Mouse (Mus musculus) cerebellum, adult 9-10 months (tissue): ENCODE results near the gene Ap3d1.

Experiments used
- DNase-seq: peaks from one replicate; pipeline ENCODE4 v3.0.0; 2022

Ap3d1 gene

DNA sequence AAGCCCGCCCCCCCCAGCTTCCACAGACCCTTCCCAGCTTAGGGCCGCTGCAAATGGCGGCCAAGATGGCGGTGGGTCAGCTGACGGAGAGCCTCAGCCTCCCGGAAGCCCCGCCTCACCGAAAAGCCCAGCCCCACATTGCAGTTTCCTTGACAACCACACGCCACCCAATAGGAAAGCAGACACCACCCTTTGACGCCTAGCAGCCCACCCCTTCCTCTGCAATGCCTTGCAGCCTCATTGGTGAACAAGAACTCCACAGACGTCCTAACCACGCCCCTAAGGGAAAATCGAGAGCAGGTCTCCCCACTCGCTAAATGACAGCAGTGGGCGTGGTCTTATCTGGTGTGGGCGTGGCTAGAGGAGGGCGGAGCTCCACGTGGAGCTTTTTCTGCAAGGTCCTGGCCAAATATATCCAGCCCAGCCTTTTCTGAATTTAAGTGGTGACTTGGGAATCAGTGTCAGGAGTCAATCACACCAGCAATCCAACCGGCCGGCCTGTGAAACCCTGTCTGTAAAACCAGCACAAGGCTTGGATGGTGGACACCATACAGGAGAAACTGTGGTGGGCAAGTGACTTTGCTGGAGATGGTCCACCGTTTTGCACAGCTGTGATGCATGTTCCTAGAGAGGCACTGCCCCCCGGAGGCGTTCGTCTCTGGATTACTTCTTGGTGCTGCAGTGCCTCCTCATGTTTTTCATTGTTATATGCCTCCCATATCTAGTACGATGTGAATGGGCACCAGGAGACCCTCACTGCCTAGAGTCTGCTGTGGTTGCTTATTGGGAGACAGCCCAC is at the start of gene Ap3d1:
Gene Ap3d1 (minus strand): TSS at position 85 of the 799 bp plus-strand sequence.
- peak; percentile 99 for DNase-seq

- no peak for DNase-seq
Observed at GRCm38 (mm10) chr10:80791476-80792174, 49.6 kb upstream of the Ap3d1 start.

DNA sequence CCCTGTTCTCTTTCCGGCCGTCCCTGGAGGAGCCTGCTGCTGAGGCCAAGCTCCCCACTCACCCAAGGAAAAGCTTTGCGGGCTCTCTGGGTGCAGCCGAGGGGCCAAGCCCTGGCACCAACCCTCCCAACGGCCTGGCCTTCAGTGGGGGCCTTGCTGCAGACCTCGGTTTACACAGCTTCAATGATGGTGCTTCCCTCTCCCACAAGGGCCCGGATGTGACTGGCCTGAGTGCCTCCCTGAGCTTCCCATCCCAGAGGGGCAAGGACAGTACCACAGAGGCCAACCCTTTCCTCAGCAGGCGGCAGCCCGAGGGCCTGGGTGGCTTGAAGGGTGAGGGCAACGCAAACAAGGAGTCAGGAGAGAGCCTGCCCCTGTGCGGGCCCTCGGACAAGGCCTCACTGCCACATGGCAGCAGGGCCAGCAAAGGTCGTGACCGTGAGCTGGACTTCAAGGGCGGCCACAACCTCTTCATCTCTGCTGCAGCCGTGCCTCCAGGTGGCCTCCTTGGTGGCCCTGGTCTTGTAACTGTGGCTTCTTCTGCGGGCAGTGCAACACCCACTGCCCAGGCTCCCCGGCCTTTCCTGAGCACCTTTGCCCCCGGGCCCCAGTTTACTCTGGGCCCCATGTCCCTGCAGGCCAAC is 48.8 kb upstream of the Ap3d1 start:
- DNase-seq = no peak

- no peak for DNase-seq
Observed at GRCm38 (mm10) chr10:80787517-80787916, 45.5 kb upstream of the Ap3d1 start.

DNA sequence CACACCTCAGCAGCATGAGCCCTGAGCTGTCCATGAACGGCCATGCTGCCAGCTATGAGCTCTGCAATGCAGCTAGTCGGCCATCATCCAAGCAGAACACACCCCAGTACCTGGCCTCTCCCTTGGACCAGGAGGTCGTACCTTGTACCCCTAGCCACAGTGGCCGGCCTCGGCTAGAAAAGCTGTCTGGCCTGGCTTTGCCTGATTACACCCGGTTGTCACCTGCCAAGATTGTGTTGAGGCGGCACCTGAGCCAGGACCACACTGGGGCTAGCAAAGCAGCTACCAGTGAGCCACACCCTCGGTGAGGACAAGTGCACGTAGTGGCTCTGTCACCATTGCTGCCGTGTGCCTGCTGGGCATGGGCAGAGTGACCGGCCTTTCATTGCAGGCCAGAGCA is 43.9 kb upstream of the Ap3d1 start:
- no peak for DNase-seq

GRCm38 (mm10) chr10:80784871-80785270 is 42.8 kb upstream of the Ap3d1 start:
- no peak for DNase-seq

GRCm38 (mm10) chr10:80784302-80784701 is 42.2 kb upstream of the Ap3d1 start:
- no peak for DNase-seq

DNA sequence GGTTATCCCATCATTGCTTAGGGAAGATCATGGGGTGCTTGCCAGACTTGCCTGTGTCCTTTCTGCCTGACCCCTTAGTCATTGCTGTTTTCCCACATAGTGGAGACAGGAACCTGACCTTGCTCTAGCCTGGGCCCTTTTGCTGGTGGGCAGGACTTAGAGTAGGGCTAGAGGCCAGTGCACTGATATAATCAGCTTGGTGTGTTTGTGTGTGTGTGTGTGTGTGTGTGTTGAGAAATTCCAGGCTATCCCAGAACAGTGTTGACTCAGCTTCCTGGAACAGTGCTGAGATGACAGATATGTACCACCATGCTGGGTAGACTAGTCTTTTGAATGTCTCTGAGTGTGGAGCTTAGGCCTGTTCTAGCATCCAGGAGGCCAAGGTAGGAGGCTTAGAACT is 37.5 kb upstream of the Ap3d1 start:
- DNase-seq = no peak

GRCm38 (mm10) chr10:80777123-80777522 is 35.1 kb upstream of the Ap3d1 start:
- DNase-seq = peak; percentile 80

DNA sequence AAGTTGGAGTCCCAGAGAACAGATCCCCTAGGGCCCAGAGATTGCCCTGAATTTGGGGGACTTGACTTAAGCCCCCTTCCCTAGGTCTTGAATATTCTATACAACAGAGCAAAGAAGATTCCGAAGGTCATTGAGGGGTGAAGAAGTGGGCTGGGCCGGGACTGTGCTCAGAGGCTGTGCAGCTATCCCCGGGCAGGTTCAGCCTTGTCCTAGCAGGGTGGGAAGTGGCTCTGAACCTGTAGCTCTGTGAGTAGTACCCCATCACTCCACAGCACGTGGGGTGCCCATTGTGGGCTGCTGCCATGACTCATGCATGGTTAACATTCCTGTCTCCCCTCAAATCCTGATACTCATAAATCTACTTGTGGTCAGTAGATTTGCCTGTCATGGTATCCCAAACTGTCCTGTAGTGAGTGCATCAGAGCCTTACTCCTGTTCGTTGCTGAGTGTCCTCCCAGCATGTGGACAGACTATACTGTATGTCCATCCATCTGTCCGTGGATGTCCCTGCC is 34.4 kb upstream of the Ap3d1 start:
- peak; percentile 49 for DNase-seq

GRCm38 (mm10) chr10:80775731-80776130 is 33.7 kb upstream of the Ap3d1 start:
- DNase-seq = peak; percentile 89

DNA sequence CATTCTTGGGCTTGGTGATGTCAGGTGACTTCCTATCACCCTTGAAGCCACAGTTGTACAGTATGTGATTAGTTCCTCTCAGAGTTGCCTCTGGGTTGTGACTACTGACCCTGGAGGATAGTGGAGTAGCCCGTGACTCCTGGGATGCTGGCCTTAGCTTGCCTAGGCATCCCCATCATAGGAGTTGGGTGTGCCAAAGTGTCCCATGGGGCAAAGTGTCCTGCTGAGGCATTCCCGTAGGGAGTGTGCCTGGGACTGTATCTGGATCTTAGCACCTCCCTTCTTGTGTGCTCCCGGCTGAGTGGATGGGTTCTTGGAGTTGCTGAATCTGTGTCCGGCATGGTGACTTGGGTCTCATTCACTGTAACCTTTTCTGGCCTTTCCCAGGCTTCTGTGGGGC is 32.9 kb upstream of the Ap3d1 start:
- DNase-seq = peak; percentile 76

GRCm38 (mm10) chr10:80774549-80774948 is 32.5 kb upstream of the Ap3d1 start:
- peak; percentile 99 for DNase-seq

GRCm38 (mm10) chr10:80773816-80774215 is 31.8 kb upstream of the Ap3d1 start:
- no peak for DNase-seq

DNA sequence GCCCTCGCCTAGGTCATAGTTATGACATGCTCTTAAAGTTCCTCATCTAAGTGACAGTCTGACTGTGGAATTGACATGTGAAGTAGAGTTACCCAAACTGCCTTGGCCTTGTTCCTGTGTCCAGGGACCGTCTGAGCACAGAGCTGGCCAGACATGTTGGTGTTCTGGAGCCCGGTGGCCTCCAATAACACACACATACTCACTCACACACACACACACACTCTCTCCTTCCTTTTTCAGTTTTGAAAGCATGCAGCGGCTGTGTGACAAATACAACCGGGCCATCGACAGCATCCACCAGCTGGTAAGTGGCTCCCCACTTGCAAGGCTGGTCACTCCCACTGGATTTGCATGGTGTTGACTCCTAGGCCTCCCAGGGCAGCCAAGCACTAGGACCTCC is 26.3 kb upstream of the Ap3d1 start:
- DNase-seq = no peak

- no peak for DNase-seq
Observed at GRCm38 (mm10) chr10:80766161-80766815, 24.2 kb upstream of the Ap3d1 start.

DNA sequence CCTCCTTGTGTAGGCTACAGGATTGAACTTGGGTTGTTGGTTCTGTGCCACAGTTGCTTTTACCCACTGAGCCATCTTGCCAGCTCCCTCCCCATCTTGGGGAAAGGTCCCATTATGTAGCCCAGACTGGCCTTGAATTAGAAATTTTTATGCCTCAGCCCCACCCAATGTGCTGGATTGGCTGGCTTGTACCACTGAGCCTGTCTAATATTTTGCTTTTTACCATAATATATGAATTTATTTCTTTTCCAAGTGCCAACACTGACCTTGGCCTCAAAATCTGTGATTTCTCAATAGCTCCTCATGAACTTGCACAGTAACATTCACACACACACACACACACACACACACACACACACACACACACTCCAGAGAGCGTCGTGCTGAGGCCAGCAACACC is 23.7 kb upstream of the Ap3d1 start:
- DNase-seq = no peak

GRCm38 (mm10) chr10:80763502-80763901 is 21.4 kb upstream of the Ap3d1 start:
- no peak for DNase-seq

DNA sequence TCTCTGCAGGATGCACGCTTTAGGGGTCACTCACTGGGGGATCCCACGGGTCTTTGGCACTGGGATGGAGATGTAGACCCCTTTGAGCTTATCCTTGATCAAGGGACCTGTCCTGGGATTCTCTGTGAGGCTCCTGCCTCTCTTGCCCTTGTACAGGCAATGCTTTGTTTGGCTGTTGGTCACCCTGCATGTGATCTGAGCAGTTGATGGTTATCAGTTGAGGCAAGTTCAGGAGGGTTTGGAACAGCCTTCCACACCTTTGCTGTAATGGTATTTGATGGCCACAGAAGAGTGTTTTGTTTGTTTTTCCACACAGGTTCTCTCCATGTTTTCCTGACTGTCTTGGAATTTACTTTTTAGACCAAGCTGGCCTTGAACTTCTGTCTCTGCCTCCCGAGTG is 19.8 kb upstream of the Ap3d1 start:
- no peak for DNase-seq

DNA sequence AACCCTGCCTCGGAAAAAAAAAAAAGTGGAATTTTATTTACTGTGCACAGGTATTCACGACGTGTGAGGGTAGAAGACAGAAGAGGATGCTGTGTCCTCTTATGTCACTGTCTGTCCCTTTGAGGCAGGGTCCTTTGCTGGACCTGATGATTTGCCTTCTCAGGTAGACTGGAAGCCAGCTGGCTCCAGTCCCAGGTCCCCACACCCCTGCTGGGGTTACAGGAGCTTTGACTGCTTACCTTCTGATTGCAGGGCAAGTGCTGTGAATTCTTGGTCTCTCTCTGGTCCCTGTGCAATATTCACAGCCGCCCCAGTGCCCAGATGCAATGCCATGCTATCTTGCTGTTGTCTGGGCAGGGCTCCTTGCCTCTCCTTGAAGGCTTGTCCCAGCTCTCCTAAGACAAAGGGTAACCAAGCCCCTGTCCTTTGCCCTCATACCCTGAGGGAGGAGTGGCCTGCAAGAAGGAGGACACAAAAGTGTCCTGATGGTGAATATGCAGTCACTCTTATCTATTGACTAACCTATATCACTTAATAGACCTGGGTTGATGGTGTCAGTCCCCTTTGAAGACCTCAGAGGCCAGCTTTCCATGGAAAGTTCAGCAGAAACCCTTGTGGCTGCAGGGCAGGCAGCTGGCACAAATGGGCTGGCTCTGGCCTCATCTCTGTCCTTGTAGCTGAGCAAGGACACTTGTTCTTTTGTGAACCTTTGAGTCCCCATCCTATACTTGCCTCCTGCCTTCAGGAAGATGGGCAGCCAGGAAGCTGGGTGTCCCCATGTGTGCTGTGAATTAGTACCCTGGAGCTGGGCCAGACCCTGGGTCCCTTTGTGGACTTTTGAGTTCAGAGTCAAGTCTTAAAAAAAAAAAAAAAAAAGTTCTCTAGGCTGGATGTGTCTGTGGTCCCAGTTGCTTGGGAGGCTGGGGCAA is 18.8 kb upstream of the Ap3d1 start:
- DNase-seq = peak; percentile 57

DNA sequence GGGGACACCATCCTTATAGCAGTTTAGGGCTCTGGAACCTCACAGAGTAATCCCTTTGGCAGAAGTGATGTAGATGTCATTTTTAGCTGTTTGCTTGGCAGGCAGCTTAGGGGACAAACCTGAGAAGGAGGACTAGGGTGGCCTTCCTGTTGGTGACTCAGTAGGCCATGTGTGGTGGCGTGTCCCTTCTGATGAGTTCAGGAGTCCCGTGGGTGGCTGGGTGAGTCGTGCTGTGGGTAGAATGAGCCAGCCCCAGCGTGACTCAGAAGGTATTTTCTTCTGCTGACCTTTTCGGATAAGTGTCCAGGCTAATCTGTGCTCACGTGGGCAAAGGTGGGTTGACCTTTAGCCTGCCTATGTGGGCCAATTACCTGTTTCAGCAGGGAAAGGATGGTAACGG is 16.6 kb upstream of the Ap3d1 start:
- DNase-seq = peak; percentile 53

GRCm38 (mm10) chr10:80757717-80758116 is 15.7 kb upstream of the Ap3d1 start:
- peak; percentile 64 for DNase-seq
